Mouse (Mus musculus): ENCODE measurements around the gene Ttl.

- TF ChIP-seq CTCF (IDR thresholded peaks at IDR 0.05; ENCODE audit: control insufficient read depth, insufficient read depth, insufficient replicate concordance, low read depth, low read length) (peak; percentile 57; the same call in 1 of the 2 replicates), POLR2A (IDR thresholded peaks at IDR 0.05; ENCODE audit: control insufficient read depth, low read depth, low read length) (no peak)
Observed at GRCm38 (mm10) chr2:129078313-129078712, 12.6 kb downstream of the Ttl start.

All from testis, adult 2 months (tissue).